Mouse (Mus musculus) CD4-positive, CD25-positive, alpha-beta regulatory T cell, adult 2 months (primary cell): ENCODE measurements around the gene Dtymk.
A peak's percentile ranks its signal among the peaks of the same experiment; 100 is the strongest.
"Not testable (repeated sequence)": the region's sequence is repeated elsewhere in the genome, so short reads cannot be mapped to it uniquely, and the experiment has no call there.

ENCODE experiments used
- DNase-seq: peaks from one replicate; pipeline ENCODE4 v3.0.0-alpha.2; 2012; ENCODE audit warnings: low read depth, low spot score

The Dtymk gene

DNA sequence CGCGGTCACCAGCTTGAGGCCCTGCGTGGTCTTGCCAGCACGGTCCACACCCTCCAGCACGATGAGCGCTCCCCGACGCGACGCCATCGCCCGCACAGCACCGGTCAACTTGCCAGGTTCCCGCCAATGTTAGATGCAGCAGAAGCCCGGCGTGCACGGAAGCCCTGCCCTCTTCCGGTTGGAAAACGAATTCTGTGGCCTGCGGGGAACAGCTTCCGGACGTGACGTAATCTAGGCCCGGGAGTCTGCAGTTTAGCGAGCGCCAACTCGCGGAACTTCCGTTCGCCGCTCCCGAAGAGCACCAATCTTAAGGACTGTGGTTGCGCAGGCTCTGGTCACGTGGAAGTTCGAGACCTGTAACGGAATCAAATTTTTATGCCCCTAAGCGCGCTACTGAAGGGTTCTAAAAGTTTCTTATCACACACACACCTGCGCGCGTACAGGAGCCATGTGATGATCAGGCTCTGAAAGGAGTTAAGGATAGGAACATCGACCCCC lies at the start of gene Dtymk:
Gene Dtymk, minus strand, starts transcription at position 194 of the 498 bp plus-strand sequence.
- DNase-seq: peak; percentile 97

DNA sequence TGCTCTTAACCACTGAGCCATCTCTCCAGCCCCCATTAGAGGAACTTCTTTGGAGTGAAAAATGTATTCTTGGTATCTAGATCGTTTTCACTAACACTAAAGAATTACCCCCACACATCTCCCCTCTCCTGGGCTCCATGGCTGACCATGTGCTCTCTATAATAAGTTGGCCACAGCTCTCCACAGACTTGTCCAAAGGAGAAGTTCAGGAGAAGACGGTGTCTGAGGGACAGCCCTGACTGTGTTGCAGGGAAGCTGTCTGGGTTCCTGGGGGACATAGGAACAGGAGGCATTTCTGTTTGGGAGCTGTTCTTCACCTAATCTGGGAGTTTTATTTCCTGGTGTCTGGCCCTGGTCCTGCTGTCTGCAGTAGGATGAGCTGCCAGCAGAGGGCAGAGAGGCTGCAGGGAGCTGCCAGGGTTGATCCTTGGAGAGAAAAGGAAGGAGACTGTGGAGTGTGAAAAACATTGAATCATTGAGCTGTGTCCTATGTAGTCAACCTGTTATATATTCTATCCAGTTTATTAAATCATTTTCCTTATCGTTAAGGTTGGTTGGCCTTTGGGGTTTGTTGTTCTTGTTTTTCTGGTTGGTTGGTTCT lies 44.1 kb upstream of the Dtymk start:
- not testable (repeated sequence) for DNase-seq

DNA sequence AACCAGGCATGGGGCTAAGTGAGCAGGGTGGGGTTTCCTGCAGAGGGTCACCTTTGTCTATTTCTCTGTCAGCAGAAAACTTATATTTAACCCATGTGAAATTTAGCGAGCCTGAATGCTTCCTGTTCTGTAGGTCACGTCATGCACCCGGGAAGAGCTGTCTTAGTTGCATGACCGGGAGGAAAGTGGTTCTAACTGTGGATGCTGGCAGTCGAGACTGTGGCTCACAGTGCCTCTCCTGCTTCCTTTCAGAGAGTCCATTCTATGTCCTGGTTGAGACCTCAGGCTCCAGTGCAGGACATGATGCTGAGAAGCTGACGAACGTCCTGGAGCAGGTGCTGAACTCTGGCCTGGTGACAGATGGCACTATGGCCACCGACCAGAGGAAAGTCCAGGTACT lies 36.8 kb upstream of the Dtymk start:
- not testable (repeated sequence) for DNase-seq

DNA sequence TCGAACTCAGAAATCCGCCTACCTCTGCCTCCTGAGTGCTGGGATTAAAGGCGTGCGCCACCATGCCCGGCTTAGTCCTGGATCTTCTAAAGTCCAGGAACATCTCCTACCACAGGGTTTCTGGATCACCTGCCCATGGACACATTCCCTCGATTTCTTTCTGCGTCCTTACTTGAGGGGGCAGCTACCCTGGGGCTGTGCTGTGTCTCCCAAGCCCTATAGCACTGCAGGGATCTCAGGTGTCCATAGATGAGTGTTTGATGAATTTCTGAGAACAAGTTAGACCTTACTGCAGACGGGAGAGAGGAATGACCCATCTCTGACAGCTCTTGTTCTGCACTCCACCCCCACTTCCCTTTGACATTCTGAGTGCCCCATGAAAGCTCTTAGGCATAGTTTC lies 35.6 kb upstream of the Dtymk start:
- no peak for DNase-seq

DNA sequence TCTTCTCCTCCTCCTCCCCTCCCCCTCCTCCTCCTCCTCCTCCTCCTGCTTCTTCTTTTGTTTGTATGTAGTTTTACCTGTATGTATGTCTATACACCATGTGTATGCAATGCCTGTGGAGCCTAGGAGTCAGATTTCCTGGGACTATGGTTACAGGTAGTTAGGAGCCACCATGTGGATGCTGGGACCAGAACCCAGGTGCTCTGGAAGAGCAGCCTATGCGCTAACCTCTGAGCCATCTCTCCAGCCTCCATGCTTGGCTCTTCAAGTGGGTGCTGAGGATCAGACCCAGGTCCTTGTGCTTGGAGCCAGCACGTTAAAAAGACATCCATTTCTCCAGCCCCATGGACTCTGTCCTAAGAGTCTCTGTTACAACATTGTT lies 34.8 kb upstream of the Dtymk start:
- no peak for DNase-seq

DNA sequence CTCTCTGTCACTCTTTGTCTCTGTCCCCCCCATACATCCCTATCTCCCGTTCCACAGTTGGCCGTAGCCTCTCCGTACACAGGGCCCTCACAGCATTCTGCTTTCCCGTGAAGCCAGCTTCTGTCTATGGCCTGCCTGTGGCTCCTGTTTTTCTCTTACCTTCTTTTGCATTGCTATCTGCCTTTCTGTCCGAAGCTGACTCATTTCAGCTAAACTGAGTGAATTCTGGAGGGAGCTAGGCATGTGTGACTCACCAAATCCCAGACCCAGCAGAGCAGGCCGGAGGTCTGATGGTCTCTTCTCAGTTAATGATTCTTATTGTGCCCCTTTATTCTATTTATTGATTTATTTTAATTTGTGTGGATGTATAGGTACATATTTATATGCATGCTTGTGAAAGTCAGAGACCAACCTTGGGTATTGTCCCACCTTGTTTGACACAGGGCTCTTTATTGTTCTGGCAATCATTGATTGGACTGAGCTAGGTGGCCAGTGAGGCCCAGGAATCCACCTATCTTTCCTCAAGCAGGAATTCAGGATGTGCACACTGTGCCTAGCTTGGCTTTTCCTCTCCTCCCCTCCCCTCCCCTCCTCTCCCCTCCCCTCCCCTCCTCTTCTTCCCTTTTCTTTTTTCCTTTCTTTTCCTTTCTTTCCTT lies 34.3 kb upstream of the Dtymk start:
- no peak for DNase-seq

DNA sequence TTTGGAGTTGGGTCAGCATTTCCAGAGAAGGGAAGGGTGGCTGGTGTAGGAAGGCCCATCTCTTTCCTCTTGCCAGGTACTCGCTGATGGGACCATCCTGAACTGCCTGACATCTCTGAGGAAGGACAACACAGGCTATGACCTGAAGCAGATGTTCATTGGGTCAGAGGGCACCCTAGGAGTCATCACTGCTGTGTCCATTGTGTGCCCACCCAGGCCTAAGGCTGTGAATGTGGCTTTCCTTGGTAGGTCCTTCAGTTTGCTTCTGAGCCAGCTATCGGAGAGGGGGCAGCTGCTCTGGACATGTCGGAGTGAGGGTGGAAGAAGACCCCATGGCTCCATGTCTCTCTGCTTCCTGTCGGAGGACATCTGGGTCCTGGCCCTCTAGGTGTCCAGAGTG lies 33.5 kb upstream of the Dtymk start:
- no peak for DNase-seq

DNA sequence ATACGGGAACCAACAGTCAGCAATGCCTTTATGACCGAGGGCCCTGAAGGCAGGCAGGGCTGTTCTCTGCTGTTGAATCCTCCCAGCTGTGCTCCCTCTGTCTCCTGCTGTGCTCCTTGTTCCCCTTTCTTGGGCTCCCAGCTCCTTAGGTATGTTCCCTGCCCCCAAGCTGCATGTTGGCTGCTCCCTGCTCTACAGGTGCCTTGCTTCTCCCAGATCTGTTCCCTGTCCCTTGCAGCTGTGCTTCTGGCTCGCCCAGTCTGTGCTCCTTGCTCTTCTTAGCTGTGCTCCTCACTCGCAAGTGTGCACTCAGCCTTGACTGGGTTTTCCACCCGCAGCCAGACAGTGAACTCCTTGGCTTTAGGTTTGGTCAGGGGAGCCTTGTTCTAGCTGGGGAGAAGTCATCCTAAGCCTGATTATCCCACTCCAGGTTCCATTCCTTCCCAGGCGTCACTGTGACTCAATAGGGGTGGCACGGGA lies 33.0 kb upstream of the Dtymk start:
- no peak for DNase-seq

DNA sequence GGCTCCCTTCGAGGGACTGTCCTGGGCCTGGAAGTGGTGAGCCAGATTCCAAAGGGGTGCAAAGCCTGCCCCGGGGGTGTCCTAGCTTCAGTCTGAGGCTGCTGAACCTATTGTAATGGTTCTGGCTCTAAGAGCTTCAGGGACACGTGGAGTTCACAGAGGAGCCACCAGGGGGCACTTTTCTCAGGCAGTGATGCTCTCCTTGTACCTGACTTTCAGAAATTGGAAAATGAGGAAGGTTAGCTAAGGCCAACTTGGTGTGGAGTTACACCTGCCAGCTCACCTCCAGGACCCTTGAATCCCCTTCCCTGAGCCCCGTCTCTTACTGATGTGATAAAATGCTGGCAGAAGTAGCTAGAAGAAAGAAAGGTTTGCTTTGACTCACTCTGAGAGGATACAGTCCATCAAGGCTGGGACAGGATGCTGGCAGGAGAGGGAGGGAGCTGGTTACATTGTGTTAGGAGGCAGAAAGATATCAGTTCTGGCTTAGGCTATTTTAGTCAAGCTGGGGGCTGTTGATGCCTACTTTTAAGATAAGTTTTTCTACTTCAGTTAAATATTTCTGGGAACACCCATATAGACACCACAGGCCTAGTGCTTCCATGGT lies 31.1 kb upstream of the Dtymk start:
- not testable (repeated sequence) for DNase-seq

DNA sequence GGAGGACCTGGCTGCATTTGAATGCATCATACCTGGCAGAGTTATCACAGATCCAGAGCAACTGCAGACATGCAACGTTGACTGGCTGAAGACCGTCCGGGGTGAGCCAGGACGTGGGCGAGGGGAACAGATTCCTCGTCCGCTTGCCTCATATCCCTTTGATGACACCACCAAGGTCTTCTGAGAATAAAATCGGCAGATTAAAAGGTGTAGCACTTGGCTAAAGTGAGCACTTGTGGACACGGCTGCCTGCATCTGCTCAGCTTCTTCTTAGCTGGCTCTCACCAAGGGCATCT lies 24.8 kb upstream of the Dtymk start:
- no peak for DNase-seq

DNA sequence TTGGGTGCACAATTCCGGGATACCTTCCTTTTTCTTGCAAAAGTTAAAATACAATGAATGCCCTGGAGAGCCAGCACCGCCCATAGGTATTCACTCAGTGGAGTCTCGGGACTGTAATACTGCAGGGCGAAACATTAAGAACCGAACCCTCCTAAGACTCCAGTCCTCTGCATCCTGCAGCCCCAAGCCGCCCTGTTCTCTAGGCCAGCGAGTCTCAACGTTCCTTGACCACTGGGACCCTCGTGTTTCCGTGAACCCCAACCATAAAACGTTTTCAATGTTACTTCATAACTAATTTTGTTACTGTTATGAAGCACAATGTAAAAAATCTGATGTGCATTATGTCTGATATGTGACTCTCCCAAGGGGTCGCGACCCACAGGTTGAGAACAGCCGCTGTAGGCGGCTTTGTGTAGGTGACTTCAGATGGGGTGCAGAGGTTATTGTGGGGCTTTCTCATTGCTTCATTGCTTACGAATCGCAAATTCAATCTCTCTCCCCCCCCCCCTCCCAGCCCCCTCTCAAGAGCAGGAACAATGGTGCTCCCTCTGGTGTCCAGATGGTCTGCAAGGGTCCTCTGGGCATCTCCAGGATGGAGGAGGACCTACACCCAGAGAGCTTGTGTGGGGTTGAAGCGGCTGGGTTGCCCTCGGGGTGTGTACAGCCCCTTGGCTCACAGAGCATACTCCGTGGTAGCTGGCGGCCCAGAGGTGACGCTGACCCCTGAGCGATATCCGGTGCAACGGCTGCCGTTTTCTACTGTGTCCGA lies 24.2 kb upstream of the Dtymk start:
- peak; percentile 17 for DNase-seq

DNA sequence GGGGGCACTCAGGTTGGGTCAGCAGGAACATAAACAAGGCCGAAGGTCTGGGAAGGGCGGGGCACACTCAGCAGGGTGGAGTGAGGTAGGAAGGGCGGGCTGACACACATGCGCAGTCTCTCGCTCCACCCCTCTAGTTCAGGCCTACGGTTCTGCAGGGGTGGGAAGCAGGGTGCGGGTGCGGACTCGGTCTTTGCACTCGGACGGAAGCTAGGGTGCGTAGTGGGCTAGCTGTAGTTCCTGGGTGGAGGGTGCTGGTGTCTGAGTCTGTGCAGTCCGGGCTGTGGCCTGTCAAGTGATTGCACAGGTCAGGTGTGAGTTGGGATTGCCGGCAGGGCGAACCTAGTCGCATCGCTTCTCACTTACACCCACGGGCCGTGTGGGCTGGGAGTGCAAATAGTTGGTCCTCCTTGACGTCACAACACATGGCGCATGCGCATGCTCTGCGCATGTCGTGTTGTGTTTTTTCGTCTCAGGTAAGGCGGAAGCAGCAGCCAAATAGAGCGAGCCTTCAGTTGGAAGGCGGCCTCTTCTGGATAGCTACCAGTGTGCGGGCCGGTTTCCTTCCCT lies 23.5 kb upstream of the Dtymk start:
- DNase-seq: peak; percentile 99

DNA sequence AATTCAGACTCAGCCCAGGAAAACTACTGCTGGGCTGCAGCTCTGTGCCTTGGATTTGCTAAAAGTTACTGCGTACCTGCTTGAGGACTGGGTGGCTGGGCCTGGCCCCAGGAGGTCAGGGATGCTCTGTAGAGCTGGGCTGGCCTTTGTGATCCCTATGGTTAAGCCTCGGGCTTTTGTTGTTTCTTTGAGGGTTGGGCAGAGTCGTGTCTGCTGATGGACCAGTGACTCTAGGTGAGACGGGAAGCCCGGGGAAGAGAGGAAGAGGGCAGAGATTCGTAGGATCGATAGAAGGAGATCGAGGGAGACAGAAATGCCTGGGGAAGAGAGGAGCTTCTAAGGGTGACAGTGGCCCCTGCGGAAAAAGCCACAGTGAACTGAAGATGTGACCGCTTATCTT lies 22.9 kb upstream of the Dtymk start, which contains the start of gene D2hgdh:
Gene D2hgdh, plus strand, starts transcription at position 301 of the 400 bp plus-strand sequence.
- no peak for DNase-seq

DNA sequence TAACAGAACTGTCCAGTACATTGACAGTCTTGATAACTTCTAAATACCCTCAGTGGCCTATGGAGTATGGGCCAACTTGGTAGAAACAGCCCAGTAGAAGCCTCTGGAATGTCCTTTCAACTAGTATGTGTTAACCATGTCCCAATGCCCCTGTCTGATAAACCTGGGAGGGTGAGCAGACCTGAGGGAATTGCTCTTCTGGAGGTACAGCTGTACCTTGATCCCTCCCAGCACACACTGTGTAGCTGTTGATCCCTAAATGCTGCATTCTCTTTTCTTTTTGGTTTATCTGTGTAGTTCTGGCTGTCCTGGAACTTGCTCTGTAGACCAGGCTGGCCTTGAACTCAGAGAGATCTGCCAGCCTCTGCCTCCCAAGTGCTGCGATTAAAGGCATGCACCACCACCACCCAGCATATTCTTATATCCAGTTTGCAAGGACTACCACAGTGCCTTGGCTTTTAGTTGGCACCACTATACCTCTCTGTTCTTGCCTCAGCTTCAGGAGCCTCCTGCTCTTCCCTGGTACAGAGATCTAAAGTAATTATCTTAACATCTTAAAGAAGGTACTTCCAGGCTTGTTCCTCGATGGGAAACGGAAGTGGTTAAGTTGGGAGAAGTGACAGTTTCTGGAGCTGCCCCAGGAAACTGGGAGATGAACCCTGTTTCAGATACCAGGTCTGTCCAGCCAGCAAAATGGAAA lies 22.2 kb upstream of the Dtymk start:
- DNase-seq: no peak

DNA sequence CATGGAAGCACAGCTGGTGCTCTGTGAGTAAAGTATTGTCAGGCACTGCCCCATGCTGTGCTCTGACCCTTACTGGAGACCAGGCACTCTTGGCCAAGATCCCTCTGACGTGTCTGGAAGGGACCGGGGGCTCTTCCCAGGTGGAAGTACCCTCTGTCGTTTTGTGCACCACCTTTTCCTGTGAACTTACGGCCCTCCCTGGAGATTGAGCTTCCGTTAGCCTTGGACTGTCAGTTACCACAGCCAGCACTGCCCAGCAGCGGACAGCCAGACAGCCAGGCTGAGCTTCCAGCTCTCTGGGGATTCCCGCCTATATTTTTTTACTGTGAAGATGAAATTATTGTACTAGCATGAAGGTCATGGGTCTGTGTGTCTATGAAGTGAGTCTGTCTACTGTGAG lies 17.0 kb upstream of the Dtymk start:
- no peak for DNase-seq

DNA sequence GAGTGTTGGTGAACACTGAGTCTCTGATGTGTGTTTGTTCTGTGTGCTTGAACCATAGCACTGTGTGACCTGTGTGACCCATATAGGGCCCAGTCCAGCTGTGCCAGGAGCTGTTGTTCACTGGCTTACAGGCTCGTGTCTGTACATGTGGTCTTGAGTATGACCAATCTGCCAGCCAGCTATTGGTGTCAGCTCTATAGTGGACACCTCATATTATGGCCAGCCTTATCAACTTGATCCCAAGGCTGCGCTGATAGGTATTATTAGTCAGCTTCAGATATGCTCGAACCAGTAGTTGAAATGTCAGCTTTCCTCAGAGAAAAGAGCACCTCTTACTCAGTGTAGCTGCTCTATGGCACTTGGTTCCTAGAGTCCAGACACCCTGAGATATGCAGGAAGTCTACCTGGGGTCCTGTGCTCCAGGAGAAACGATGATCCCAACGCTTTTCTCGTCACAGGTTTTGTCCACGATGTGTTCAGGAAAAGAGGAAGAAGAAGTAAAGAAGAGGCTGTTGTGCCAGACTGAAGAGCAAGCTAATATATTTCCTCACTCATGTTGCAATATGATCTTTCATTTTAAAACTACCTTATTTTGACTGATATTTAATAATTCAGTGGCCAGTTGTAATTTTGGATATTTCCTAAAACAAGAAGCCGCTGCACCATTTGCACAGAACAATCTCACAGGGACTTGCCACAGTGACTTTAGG lies 16.2 kb upstream of the Dtymk start:
- DNase-seq: no peak

DNA sequence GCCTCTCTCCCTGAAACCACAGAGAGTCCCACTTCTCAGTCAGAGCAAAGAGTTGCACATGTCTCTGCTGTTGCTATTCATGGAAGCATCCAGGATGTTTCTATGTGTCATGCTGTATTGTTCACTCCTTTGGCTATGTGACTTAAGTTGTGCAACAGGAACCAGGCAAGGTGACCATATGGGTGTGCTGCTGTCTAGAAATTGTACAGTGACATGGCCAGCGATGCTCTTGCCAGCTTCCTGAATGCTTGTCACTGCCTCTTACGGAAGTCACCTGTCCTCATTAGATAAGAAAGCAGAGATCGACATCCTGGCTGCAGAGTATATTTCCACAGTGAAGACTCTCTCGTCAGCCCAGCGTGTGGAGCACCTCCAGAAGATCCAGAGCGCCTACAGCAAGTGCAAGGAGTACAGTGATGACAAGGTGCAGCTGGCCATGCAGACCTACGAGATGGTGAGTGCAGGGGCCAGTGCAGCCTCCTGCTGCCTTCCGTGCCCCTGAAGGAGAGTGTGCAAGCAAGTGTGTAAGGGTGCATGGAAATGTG lies 9.8 kb upstream of the Dtymk start:
- DNase-seq: no peak

DNA sequence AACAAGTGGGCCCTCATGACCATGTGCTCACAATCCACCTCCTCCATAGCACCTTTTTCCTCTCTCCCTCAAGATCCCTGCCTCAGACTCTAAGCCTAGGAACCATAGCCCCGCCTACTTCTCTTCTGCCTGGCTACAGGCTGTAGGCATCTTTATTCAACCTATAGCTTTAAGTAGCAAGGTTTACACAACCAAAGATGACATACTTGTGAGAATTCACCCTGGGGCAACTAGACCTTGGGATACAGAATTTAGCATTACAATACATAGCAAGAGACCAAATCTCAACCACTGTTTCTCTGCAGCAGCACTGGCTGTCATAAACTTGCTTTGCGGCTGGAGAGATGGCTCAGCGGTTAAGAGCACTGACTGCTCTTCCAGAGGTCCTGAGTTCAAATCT lies 8.3 kb upstream of the Dtymk start:
- no peak for DNase-seq

DNA sequence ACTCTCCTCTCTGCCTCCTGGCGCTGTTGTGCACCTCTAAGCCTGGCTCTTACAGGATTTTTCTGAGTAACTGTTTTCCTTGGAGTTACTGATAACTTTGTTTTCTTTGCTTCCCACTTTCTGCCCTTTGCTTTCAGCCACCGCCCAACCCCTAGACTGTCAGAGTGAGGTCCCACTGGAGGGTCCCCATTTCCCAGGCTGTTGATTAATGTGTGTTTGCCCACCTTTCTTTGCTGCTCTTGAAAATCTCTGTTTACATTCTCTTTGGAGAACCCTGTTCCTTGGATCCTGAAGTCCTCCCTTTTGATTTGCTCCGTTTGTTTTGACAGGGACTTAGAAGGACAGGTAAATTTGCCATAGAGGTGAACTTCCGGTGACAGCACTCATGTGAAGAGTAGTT lies 7.1 kb upstream of the Dtymk start:
- DNase-seq: no peak

DNA sequence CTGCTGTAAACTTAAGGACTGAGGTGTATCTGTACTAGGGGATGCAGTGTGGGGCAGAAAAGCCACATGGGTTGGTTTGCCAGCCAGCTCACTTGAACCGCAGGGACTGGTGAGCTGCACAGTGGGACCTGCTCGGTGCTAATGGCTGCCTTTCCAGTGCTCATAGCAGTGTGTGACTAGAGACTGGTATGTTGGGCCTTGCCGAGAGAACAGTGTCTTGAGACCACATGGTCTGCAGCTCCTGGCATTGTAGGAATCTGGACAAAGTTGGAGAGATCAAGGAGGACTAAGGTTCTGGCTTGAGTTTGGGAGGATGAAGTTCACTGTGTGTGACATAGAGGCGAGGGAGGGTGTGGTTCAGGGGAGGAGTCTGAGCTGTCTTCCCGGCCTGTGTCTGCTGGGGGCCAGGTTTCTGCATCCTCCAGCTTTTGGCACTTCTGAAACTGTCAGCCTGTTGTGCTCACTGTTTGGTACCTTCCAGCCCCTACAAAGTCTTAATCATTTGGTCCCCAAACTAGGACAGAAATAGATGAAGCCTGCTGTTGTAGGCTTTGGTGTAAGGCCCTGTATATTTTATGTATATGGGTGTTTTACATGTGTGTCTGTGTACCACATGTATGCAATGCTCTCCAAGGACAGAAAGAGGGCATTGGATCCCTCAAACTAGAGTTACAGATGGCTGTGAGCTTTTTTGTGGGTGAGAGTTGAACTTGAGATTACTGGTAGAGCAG lies 3.7 kb upstream of the Dtymk start:
- DNase-seq: peak; percentile 17
